Mouse (Mus musculus) frontal cortex, postnatal 10 days (tissue): Measurements from ENCODE around the gene Skida1.

Source experiments
- DNase-seq, 2 experiments: peaks; one replicate each; pipeline ENCODE4 v3.0.0; 2022; ENCODE audit warnings: low spot score in 2 of 2, mixed read lengths in 1 of 2

Skida1 gene

GRCm38 (mm10) chr2:18055929-18056785, 7.3 kb upstream of the Skida1 start:
- DNase-seq, result peak; percentile 83 to 89

- DNase-seq, result no peak
These were observed 6.4 kb upstream of the Skida1 start, which contains the start of gene Mllt10 for GRCm38 (mm10) chr2:18055016-18055928. Gene Mllt10 (plus strand): TSS chr2:18055237.

- no peak for DNase-seq
These were observed 5.2 kb upstream of the Skida1 start for GRCm38 (mm10) chr2:18053951-18054530.

GRCm38 (mm10) chr2:18053243-18053950, 4.5 kb upstream of the Skida1 start:
- no peak for DNase-seq

DNA sequence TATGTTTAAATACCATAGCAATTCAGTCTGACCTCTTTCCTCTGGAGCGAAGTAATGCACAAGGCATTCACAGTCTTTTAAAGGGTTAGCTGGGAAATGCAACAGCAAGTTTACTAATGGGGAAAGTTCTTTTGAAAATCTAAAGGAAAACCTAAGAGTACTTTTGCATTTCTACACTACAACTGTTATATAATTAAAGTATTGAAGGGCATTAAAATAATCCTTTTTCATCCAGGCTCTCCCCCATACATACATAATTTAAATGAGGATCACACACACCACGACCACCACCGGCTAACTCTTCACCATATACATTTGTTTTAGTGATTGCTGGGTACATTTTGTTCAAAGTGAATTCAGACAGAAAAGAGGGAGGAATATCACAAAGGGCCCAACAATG, 3.7 kb upstream of the Skida1 start:
- DNase-seq, result no peak

GRCm38 (mm10) chr2:18051831-18052170, 3.0 kb upstream of the Skida1 start:
- no peak for DNase-seq

DNA sequence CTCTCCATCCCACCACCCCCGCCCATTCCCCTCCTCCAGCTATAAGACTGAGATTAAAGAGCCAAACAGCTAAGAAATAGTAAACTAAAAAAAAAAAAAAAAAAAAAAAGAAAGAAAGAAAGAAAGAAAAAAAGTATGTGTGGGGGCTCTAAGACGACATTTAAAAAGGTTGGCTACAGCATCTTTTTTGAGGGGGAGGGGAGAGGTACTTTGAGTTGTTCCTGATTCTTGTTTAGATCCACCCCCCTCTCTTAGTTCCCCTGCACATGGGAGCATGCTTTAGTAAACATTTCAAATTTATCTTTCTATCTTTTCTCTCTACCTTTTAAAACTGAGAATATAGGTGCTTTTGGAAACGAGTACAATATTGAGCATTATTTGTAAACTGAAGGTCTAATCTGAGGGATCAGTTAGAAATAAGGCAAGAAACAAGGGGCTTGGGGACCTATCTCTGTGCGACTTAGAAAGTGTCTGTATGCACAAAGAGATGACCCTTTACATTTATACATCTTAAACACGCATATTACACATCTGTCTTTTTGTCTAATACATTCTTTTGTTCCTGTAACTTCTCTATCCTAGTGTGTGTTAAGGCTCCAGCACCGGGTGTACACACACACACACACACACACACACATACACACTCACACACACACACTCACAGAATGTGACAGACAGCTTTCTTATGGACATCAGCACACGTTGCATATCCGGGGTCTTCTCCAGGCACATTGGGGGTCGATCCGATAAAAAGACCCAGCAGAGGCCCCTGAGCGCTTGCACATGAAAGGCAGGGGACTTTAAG, 2.4 kb upstream of the Skida1 start:
- DNase-seq, result no peak

GRCm38 (mm10) chr2:18050541-18050985, 1.7 kb upstream of the Skida1 start:
- DNase-seq, result no peak

DNA sequence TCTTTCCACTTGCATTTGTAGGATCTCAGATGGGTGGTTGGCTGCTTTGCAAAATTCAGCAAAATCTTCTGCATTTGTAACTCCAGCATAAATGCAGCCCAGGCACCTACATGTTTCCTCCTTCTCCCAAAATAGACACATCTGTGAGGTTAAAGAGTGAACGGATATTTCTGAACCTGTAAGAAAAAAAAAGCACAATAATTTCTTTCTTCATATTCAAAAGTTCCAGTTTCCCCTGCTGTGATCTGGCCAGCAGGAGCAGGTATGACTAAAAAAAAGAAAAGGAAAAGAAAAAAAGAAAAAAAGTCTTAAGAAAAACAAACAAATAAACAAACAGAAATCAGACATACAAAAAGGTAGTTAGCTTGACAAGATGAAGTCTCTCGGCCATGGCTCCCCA, 1.2 kb upstream of the Skida1 start:
- DNase-seq, result no peak

DNA sequence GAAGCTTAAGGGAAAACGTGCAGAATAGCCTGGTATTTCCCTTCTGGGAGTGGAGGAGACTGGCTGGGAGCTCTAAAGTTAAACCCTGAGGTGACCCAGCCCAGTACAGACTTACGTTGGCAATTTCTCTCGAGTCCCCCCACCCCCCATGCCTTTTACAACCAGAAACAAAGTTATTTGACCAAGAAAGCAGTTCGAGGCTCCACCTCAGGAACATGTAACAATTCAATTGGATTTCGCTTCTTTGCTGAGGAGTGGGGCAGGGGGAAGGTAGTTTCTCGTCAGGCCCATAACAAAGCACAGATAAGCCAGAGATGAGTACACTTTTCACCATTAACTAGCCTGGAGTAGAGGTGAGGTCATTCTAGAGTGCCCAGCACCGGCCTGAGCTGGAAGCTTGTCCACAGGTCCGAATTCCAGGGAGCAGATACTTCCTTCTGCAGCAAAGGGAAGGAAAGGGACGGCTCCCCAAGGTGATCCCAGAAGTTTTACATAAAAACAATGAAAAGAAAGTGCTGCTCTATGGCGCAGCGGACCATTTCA, 499 bp upstream of the Skida1 start:
- DNase-seq, result no peak

GRCm38 (mm10) chr2:18047646-18048452, 1.0 kb downstream of the Skida1 start:
- DNase-seq, result peak in 1 of 2 experiments; percentile 72

GRCm38 (mm10) chr2:18046758-18047645, 1.8 kb downstream of the Skida1 start:
- DNase-seq, result peak in 1 of 2 experiments; percentile 66

DNA sequence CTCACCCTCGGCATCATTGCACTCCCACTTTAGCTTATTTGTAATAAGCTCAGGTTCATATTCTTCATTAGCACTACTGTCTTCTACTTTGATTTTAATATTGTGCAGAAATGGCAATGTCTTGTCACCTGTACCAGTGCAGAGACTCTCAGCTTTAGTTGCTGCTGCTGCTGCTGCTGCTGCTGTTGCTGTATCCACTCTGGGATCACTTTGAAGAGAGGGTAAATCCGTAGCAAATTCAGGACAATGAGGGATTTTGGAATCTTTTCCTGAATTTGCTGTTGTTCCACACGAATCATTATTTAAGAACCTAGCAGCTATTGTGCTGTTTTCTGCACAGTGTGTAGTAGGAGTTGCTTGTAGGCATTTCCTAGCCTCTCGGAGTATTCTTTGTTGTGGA, 2.7 kb downstream of the Skida1 start:
- no peak for DNase-seq

- no peak for DNase-seq
These were observed 3.1 kb downstream of the Skida1 start for GRCm38 (mm10) chr2:18045781-18046181.

DNA sequence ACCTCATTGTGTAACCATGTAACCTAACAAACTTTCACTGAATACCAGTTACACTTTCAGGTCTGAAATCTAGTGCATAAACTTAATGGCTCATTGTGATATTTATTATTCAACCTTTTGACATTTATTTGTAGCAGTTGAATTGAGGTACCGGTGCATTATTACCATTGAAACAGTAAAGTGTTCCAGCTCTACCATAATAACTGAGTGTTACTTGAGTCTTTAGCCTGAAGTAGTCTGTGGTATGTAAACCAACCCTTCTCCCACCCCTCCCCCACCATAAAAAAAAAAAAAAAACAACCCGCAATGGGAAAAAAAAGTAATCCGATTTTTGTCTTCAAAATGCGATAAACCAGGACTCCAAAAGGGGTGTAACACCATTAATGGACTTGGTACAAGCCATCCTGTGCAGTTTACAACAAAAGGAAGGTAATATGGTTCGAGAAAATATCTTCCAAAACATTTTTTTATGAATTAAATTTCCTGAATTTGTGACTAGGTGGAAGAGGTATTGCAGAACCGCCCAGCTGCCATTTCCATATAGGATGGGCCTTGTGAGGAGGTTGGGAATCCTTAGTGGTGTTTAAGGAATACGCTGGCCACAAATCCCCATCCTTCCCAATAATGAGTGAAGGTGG, 3.6 kb downstream of the Skida1 start:
- DNase-seq, result no peak

- no peak for DNase-seq
These were observed 7.5 kb downstream of the Skida1 start for GRCm38 (mm10) chr2:18041199-18041885.
